8 mouse cellular contexts compared by ENCODE assay signal in genomic region chr7:141278766-141279590, GRCm38 (mm10). TPM values are rescaled to one million over a fixed set of nuclear protein-coding genes. Genes with fewer than 3 reads are reported as not detected.
DNase-seq lines count a peak whose midpoint lies in the region; ATAC-seq and TF ChIP-seq lines count a peak whose summit lies in the region.

Gene Sct (minus strand): TSS chr7:141279133.

- no peak within 1 kb of the TSS for H3K27ac ChIP-seq in embryonic facial prominence, embryonic 14.5 days (replicated peaks; ENCODE audit: low read depth, low read length)
- H3K27ac ChIP-seq in intestine, postnatal 0 days (ENCODE audit: low read depth, low read length): peak within 1 kb of the TSS; percentile 93

- H3K27me3 ChIP-seq in embryonic facial prominence, embryonic 14.5 days (replicated peaks; ENCODE audit: control insufficient read depth, insufficient read depth, low read length): peaks cover 9% of the 10 kb centered on the region
- no peaks in the 10 kb centered on the region for H3K27me3 ChIP-seq in intestine, postnatal 0 days (replicated peaks; ENCODE audit: control insufficient read depth, insufficient read depth, low read length)
- H3K27me3 ChIP-seq in megakaryocyte, embryonic 14.5 days (replicated peaks): peaks cover 82% of the 10 kb centered on the region

- H3K4me2 ChIP-seq in embryonic facial prominence, embryonic 14.5 days (ENCODE audit: low read depth, low read length): peak within 1 kb of the TSS; percentile 99
- peak within 1 kb of the TSS; percentile 97 for H3K4me2 ChIP-seq in intestine, postnatal 0 days (replicated peaks; ENCODE audit: low read depth)

- H3K9ac ChIP-seq in embryonic facial prominence, embryonic 14.5 days (ENCODE audit: low read depth, low read length): peak within 1 kb of the TSS; percentile 60
- peak within 1 kb of the TSS; percentile 60 for H3K9ac ChIP-seq in intestine, postnatal 0 days (ENCODE audit: low read depth, low read length)

- DNase-seq in adrenal gland, postnatal 25 days: peak; percentile 23
- DNase-seq in adrenal gland, adult 8-10 months: no peak
- peak; percentile 71 for DNase-seq in R1 (ENCODE audit: low read depth, low spot score)
- DNase-seq in embryonic facial prominence, embryonic 14.5 days (ENCODE audit: low spot score): peak; percentile 63
- DNase-seq in yolk sac, embryonic 10.5 days (ENCODE audit: low spot score): peak; percentile 47
- no peak for DNase-seq in spleen, adult 12 weeks (ENCODE audit: low spot score)

- TF ChIP-seq CTCF in intestine, postnatal 0 days (IDR thresholded peaks at IDR 0.05; ENCODE audit: low read depth): peak; percentile 82

- peak; percentile 64 for ATAC-seq in embryonic facial prominence, embryonic 14.5 days (ENCODE audit: low read depth)
- peak; percentile 31 for ATAC-seq in intestine, postnatal 0 days

- H3K4me1 ChIP-seq in embryonic facial prominence, embryonic 14.5 days (ENCODE audit: control insufficient read depth, insufficient read depth, low read length): peaks cover 7% of the 10 kb centered on the region; the same call in 1 of the 2 replicates
- 0 out of 2 replicates have a peak, but pooled peaks cover 6% of the 10 kb centered on the region for H3K4me1 ChIP-seq in intestine, postnatal 0 days (replicated peaks; ENCODE audit: control insufficient read depth, insufficient read depth, low read length)
- peaks cover 42% of the 10 kb centered on the region for H3K4me1 ChIP-seq in megakaryocyte, embryonic 14.5 days

- no peaks in the 10 kb centered on the region for H3K36me3 ChIP-seq in embryonic facial prominence, embryonic 14.5 days (ENCODE audit: control insufficient read depth, insufficient read depth, low read length)
- no peaks in the 10 kb centered on the region; the same call in 1 of the 2 replicates for H3K36me3 ChIP-seq in intestine, postnatal 0 days (ENCODE audit: control insufficient read depth, insufficient read depth)
- H3K36me3 ChIP-seq in megakaryocyte, embryonic 14.5 days (replicated peaks; ENCODE audit: low read length): no peaks in the 10 kb centered on the region

- H3K4me3 ChIP-seq in embryonic facial prominence, embryonic 14.5 days (ENCODE audit: low read depth, low read length): peak within 1 kb of the TSS; percentile 47
- H3K4me3 ChIP-seq in intestine, postnatal 0 days (ENCODE audit: low read depth, low read length): peak within 1 kb of the TSS; percentile 45
- peak within 1 kb of the TSS; percentile 85 for H3K4me3 ChIP-seq in megakaryocyte, embryonic 14.5 days (replicated peaks)

- H3K9me3 ChIP-seq in embryonic facial prominence, embryonic 14.5 days (ENCODE audit: control insufficient read depth, low read length): no peaks in the 10 kb centered on the region
- H3K9me3 ChIP-seq in intestine, postnatal 0 days (ENCODE audit: control insufficient read depth): no peaks in the 10 kb centered on the region
- no peaks in the 10 kb centered on the region for H3K9me3 ChIP-seq in megakaryocyte, embryonic 14.5 days

- 4% methylated on average over 36 of the region's 46 CpGs for WGBS in embryonic facial prominence, embryonic 14.5 days
- 3% methylated on average over 46 of the region's 46 CpGs for WGBS in intestine, postnatal 0 days

RNA-seq across cellular contexts. Expression of gene Sct, which starts in this region (rescaled TPM):
- total RNA-seq in adrenal gland, postnatal 25 days (2021): not detected in 2 replicates
- total RNA-seq in adrenal gland, adult 8-10 months (2022): under 1 TPM in 1 of 4 experiments, not detected in 3; 0.67 TPM
- polyA plus RNA-seq in embryonic facial prominence, embryonic 14.5 days (2014; fragmentation: Nextera tagmentation; extraction: Ambion mirVana): 9.9 and 13.8 TPM in 2 replicates
- 348 and 368 TPM in 2 replicates for polyA plus RNA-seq in intestine, postnatal 0 days (2015; fragmentation: Nextera tagmentation; extraction: Ambion mirVana)
- polyA plus RNA-seq in megakaryocyte, embryonic 14.5 days (2012; ENCODE audit: insufficient read depth, low replicate concordance): not detected in 2 replicates

Comparison
In these comparisons a context has a peak if more than half of its experiments do, and no peak if none do; other contexts are left out.
1. RNA of gene Sct (polyA plus RNA-seq): 348 to 368 TPM in intestine, postnatal 0 days; 9.9 to 13.8 TPM in embryonic facial prominence, embryonic 14.5 days and not detected in megakaryocyte, embryonic 14.5 days; every median in the first group is over 10 times any median in the second.
2. Peak in DNase-seq in adrenal gland, postnatal 25 days; RNA of the gene not detected or under 1 TPM.
3. DNase-seq: peak in R1 (single experiment), embryonic facial prominence, embryonic 14.5 days (single experiment) and yolk sac, embryonic 10.5 days (single experiment); none in adrenal gland, adult 8-10 months (single experiment) and spleen, adult 12 weeks (single experiment).
4. Peak in every context shown above with its lines, with median percentiles within 50 percentile points of each other: H3K4me3 ChIP-seq.